Mouse (Mus musculus): ENCODE data around the gene Adam1b. TPM values are rescaled to one million over a fixed set of nuclear protein-coding genes. Genes with fewer than 3 reads are reported as not detected.

Adam1b gene
- polyA plus RNA-seq, 1 experiment from 2014 or later = not detected

DNA sequence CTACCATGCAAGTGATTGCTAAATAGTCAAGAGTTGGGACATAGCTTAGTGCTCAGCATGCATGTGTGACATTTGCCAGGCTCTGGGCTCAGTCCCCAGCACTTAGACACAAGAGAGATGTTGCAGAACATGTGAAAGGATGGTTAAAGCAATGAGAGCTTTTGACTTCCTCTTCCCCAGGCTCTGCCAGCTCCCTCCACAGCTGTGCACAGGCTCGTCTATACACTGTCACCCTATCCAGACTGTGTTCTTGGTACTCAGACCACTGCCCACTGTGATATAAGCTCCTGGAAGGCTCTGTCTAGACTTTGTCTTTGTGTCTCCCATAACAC lies 41.1 kb downstream of the Adam1b start:
- DNase-seq (ENCODE audit: low spot score) (no peak), ATAC-seq (replicated peaks; ENCODE audit: insufficient number of reproducible peaks, low FRiP score, low TSS enrichment, low read depth) (no peak)
- no peak overlapping the region for H3K27ac ChIP-seq (replicated peaks; ENCODE audit: low read depth, low read length)
- no peaks in the 10 kb centered on the region for H3K4me1 ChIP-seq (ENCODE audit: control insufficient read depth, insufficient read depth, low read length)
- 10% methylated on average over 1 of the region's 1 CpGs for WGBS
- H3K36me3 ChIP-seq (replicated peaks; ENCODE audit: control insufficient read depth, insufficient read depth, low read depth, low read length) = no peaks in the 10 kb centered on the region
- no peak overlapping the region for H3K9ac ChIP-seq (replicated peaks; ENCODE audit: low read length)
- no peak overlapping the region for H3K4me3 ChIP-seq (ENCODE audit: low read depth, low read length)
- no peak overlapping the region for H3K4me2 ChIP-seq (ENCODE audit: low read depth, low read length)
- H3K9me3 ChIP-seq (replicated peaks; ENCODE audit: control insufficient read depth, low read length) = no peaks in the 10 kb centered on the region
- no peaks in the 10 kb centered on the region for H3K27me3 ChIP-seq (ENCODE audit: control insufficient read depth, insufficient read depth, low read length)

DNA sequence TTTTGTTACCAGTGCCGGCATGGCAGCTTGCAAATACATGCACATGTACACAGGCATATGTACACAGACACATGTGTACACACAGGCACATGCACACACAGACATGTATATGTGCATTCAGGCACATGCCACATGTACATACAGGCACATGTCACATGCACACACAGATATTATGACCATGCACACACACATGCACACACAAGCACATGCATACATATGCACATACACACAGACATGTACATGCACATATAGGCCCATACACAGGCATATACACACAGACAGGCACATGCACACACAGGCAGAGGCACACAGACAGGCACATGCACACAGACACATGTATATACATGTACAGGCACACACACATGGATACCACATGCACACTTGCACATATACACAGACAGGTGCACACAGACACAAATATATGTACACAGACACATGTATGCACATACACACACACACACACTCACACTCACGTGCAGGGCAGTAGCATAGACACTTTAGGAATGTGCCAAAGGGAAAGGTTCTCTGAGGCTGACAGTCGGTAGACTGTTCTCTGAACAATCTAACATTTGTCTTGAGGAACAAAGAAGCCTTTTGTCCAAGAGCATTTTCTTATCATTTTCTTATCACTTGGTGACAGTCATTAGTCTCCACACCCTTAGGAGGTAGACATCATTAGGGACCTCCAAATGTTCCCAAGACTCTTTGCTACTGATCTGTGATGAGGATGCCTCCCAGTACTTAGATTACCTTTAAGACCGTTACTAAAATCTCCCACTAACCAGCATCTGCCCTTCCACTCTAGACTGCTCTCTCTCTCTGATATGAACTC lies 41.7 kb downstream of the Adam1b start:
- Histone ChIP-seq H3K4me1 (ENCODE audit: control insufficient read depth, insufficient read depth, low read length) (no peaks in the 10 kb centered on the region), H3K27me3 (ENCODE audit: control insufficient read depth, insufficient read depth, low read length) (no peaks in the 10 kb centered on the region), H3K9me3 (replicated peaks; ENCODE audit: control insufficient read depth, low read length) (no peaks in the 10 kb centered on the region), H3K27ac (replicated peaks; ENCODE audit: low read depth, low read length) (no peak overlapping the region), H3K4me3 (ENCODE audit: low read depth, low read length) (no peak overlapping the region), H3K4me2 (ENCODE audit: low read depth, low read length) (no peak overlapping the region), H3K36me3 (replicated peaks; ENCODE audit: control insufficient read depth, insufficient read depth, low read depth, low read length) (no peaks in the 10 kb centered on the region), H3K9ac (replicated peaks; ENCODE audit: low read length) (no peak overlapping the region)
- ATAC-seq (replicated peaks; ENCODE audit: insufficient number of reproducible peaks, low FRiP score, low TSS enrichment, low read depth) = 0 out of 2 replicates have a peak, but pooled peaks have one; percentile 29
- 47% methylated on average over 4 of the region's 4 CpGs for WGBS
- DNase-seq (ENCODE audit: low spot score) = no peak

DNA sequence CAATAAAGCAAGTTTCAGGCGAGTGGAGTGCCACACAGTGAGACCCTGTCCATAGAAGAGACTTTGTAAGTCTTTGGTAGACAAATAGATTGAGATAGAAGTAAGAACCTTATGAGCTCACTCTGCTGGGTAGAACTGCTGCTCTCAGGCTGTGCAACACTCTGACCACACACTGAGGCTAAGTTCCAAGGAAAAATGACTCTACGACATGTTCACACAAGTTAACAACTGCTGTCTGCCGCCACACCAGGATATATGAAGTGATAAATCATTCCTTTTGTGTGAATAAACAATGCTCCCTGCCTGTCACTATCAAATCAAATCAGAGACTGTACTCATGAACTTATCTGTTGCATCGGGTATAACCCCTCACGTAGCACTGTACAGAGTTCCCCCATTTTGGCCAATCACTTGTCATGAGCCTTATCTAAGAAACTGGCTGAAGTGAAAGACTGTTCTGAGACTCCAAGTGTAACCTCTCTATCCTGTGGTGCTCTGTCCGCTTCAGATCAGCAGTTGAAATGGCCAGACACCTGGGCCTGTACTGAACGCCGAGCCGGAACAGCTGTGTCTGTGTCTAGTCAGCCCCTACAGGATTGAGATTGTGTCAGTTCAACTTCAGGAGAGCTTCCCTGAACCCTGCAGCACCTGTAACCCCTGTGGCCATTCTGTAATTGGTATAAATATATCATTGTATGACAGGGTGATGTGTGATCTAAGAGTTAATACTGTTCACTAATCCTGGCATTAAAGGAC lies 47.5 kb downstream of the Adam1b start:
- DNase-seq (ENCODE audit: low spot score) (no peak), ATAC-seq (replicated peaks; ENCODE audit: insufficient number of reproducible peaks, low FRiP score, low TSS enrichment, low read depth) (no peak)
- WGBS = 81% methylated on average over 9 of the region's 9 CpGs

DNA sequence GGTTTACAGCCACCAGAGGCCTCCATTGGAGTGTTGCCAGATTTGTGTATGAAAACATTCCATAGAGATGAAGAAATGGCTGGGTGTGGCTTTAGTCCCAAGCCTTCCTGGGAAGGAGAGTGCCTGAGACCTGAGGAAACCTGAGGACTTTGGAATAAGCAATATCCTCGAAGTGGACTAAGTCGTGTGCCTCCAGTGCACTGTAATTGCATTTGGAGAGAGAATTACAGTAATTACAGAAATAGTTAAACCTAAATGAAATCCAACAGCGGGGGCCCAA lies 48.8 kb downstream of the Adam1b start:
- H3K27me3 ChIP-seq (ENCODE audit: control insufficient read depth, insufficient read depth, low read length) = no peaks in the 10 kb centered on the region
- ATAC-seq (replicated peaks; ENCODE audit: insufficient number of reproducible peaks, low FRiP score, low TSS enrichment, low read depth) = no peak
- H3K4me2 ChIP-seq (ENCODE audit: low read depth, low read length) = no peak overlapping the region
- no peaks in the 10 kb centered on the region for H3K36me3 ChIP-seq (replicated peaks; ENCODE audit: control insufficient read depth, insufficient read depth, low read depth, low read length)
- DNase-seq (ENCODE audit: low spot score) = no peak
- no peaks in the 10 kb centered on the region for H3K9me3 ChIP-seq (replicated peaks; ENCODE audit: control insufficient read depth, low read length)
- H3K27ac ChIP-seq (replicated peaks; ENCODE audit: low read depth, low read length) = no peak overlapping the region
- H3K9ac ChIP-seq (replicated peaks; ENCODE audit: low read length) = no peak overlapping the region
- no peaks in the 10 kb centered on the region for H3K4me1 ChIP-seq (ENCODE audit: control insufficient read depth, insufficient read depth, low read length)
- no peak overlapping the region for H3K4me3 ChIP-seq (ENCODE audit: low read depth, low read length)
- 79% methylated on average over 3 of the region's 3 CpGs for WGBS

More for the DNA sequence above, 47.5 kb downstream of the Adam1b start:
- Histone ChIP-seq H3K27me3 (ENCODE audit: control insufficient read depth, insufficient read depth, low read length) (no peaks in the 10 kb centered on the region), H3K36me3 (replicated peaks; ENCODE audit: control insufficient read depth, insufficient read depth, low read depth, low read length) (no peaks in the 10 kb centered on the region), H3K4me3 (ENCODE audit: low read depth, low read length) (no peak overlapping the region), H3K9me3 (replicated peaks; ENCODE audit: control insufficient read depth, low read length) (no peaks in the 10 kb centered on the region), H3K27ac (replicated peaks; ENCODE audit: low read depth, low read length) (no peak overlapping the region), H3K4me2 (ENCODE audit: low read depth, low read length) (no peak overlapping the region), H3K9ac (replicated peaks; ENCODE audit: low read length) (no peak overlapping the region), H3K4me1 (ENCODE audit: control insufficient read depth, insufficient read depth, low read length) (no peaks in the 10 kb centered on the region)

DNA sequence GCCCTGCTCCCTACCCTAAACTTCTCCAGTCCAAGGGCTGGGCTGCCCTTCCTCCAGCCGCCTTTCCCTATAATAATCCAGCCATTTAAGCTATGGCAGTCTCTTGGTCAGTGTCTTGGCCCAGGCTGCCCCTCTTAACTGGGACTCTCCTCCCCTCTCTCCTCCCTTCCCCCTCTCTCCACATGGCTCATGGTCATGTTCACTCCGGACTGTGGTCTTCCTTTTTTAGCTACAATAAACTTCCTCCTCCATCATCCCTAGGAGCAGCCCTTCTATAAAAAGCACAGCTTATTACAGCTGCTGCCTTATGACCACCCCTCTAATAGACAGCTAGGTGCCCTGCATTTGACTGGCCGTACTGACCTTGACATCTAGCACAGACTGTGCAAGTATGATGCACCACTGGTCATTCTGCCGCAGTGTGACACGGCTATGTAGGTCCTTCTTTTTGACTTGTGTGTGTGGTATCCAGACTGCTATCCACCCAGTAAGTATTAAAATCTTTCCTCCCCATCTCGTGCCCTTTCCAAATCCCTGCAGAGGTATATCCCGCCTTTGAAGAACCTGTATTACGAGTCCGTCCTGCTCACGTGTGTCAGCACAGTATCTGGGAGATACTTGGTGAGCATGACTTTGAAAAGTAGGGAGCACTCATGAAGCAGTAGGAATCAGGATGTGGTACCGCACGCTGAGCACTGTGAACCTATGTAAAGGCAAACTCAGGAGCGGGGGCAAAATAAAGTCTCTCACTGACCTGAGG lies 49.3 kb downstream of the Adam1b start:
- Histone ChIP-seq H3K27ac (replicated peaks; ENCODE audit: low read depth, low read length) (no peak overlapping the region; the same call in 1 of the 2 replicates), H3K9me3 (replicated peaks; ENCODE audit: control insufficient read depth, low read length) (no peaks in the 10 kb centered on the region), H3K36me3 (replicated peaks; ENCODE audit: control insufficient read depth, insufficient read depth, low read depth, low read length) (no peaks in the 10 kb centered on the region), H3K4me3 (ENCODE audit: low read depth, low read length) (no peak overlapping the region), H3K4me2 (ENCODE audit: low read depth, low read length) (no peak overlapping the region), H3K9ac (replicated peaks; ENCODE audit: low read length) (no peak overlapping the region), H3K27me3 (ENCODE audit: control insufficient read depth, insufficient read depth, low read length) (no peaks in the 10 kb centered on the region), H3K4me1 (ENCODE audit: control insufficient read depth, insufficient read depth, low read length) (no peaks in the 10 kb centered on the region)
- 90% methylated on average over 13 of the region's 13 CpGs for WGBS
- DNase-seq (ENCODE audit: low spot score) (no peak), ATAC-seq (replicated peaks; ENCODE audit: insufficient number of reproducible peaks, low FRiP score, low TSS enrichment, low read depth) (no peak)

DNA sequence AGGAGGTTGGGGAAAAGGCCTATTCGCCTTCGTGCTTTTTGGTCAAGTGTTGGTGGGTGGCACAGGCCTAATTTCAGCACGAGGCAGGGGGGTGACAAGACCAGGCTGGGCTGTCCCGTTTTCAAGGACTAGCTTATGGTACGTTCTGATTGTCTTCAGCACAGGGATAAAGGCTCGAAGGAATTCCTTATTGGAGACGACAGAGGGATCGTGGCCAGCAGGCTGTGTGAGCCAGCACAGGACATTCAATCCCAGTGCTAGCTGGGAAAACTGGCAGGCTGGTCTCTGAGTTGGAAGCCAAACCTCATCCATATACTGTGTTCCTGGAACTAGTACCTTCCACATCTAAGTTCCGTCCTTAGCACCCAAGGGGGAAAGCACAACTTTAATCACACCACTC lies 50.3 kb downstream of the Adam1b start:
- Histone ChIP-seq H3K4me1 (ENCODE audit: control insufficient read depth, insufficient read depth, low read length) (no peaks in the 10 kb centered on the region), H3K9ac (replicated peaks; ENCODE audit: low read length) (peak overlapping the region; percentile 80), H3K27ac (replicated peaks; ENCODE audit: low read depth, low read length) (peak overlapping the region; percentile 52), H3K27me3 (ENCODE audit: control insufficient read depth, insufficient read depth, low read length) (no peaks in the 10 kb centered on the region), H3K4me2 (ENCODE audit: low read depth, low read length) (peak overlapping the region; percentile 56), H3K36me3 (replicated peaks; ENCODE audit: control insufficient read depth, insufficient read depth, low read depth, low read length) (peaks cover 4% of the 10 kb centered on the region; the same call in 1 of the 2 replicates), H3K4me3 (ENCODE audit: low read depth, low read length) (peak overlapping the region; percentile 88), H3K9me3 (replicated peaks; ENCODE audit: control insufficient read depth, low read length) (no peaks in the 10 kb centered on the region)
- no peak for DNase-seq (ENCODE audit: low spot score)
- WGBS = 9% methylated on average over 9 of the region's 9 CpGs
- peak; percentile 10; the same call in 1 of the 2 replicates for ATAC-seq (replicated peaks; ENCODE audit: insufficient number of reproducible peaks, low FRiP score, low TSS enrichment, low read depth)

DNA sequence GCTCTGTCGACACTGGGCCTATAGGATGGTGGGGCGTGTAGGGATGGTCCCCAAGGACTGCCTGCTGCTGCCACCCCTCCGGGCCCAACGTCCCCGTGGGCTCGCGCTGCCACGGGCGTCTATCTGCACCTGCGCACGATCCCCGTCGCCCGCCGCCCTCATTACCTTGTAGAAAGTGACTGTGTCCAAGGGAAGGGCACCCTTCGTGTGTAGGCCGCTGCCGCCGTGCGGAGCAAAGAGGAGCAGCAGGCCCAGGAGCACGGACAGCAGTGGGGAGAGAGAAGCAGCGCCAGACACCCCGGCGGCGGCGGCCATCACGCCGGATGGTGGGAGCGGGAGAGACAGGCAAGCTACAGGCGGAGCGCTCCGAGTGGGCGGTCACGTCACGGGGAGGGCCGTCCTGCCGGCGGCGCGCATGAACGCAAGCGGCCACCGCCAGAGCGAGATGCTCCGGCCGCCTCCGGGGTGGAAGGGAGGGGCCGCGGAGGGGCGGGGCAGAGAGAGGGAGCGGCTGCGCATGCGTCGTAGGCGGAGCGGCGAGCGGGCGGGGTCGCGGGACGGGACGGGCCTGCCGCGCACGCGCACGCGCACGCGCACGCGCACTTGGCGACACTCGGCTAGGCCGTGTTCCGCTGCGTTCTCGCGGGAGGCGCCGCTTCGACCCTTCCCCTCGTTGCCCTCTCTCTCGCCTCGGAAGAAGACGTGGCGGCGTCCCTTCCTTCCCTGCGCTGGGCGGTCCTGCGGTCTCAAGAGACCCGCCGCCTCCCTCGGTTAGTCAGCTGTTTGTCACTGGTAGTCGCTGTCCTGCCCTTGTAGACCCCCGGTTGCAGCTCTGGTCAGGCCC lies 51.0 kb downstream of the Adam1b start, which contains the start of gene Erp29:
Gene Erp29, minus strand, starts transcription at position 481 of the 844 bp plus-strand sequence.
- under 1% methylated on average over 50 of the region's 97 CpGs for WGBS
- H3K4me2 ChIP-seq (ENCODE audit: low read depth, low read length) = peak within 1 kb of the TSS; percentile 77
- peak within 1 kb of the TSS; percentile 88 for H3K4me3 ChIP-seq (ENCODE audit: low read depth, low read length)
- peak within 1 kb of the TSS; percentile 92 for H3K9ac ChIP-seq (replicated peaks; ENCODE audit: low read length)
- H3K27ac ChIP-seq (replicated peaks; ENCODE audit: low read depth, low read length) = peak within 1 kb of the TSS; percentile 87
- H3K27me3 ChIP-seq (ENCODE audit: control insufficient read depth, insufficient read depth, low read length) = no peaks in the 10 kb centered on the region
- DNase-seq (ENCODE audit: low spot score) (peak; percentile 97), ATAC-seq (replicated peaks; ENCODE audit: insufficient number of reproducible peaks, low FRiP score, low TSS enrichment, low read depth) (peak; percentile 83)
- no peaks in the 10 kb centered on the region for H3K9me3 ChIP-seq (replicated peaks; ENCODE audit: control insufficient read depth, low read length)
- H3K4me1 ChIP-seq (ENCODE audit: control insufficient read depth, insufficient read depth, low read length) = no peaks in the 10 kb centered on the region
- peaks cover 4% of the 10 kb centered on the region; the same call in 1 of the 2 replicates for H3K36me3 ChIP-seq (replicated peaks; ENCODE audit: control insufficient read depth, insufficient read depth, low read depth, low read length)
